Mouse (Mus musculus) thymus, postnatal 0 days (tissue): ENCODE data around the gene Sycp2l. TPM values are rescaled to one million over a fixed set of nuclear protein-coding genes. Genes with fewer than 3 reads are reported as not detected.

Source experiments
- DNase-seq: peaks from one replicate; pipeline ENCODE4 v3.0.0-alpha.2; 2015; ENCODE audit warnings: low spot score
- polyA plus RNA-seq: library from polyadenylated mRNA; unstranded; fragments of >200 nt; fragmentation: Nextera tagmentation; extraction: Ambion mirVana; gene quantifications from 2 replicates; pipeline ENCODE4 v1.2.1, GENCODE M21; 2015

The Sycp2l gene
- polyA plus RNA-seq = not detected in 2 replicates

GRCm38 (mm10) chr13:41113940-41114339, at the start of gene Sycp2l:
Gene Sycp2l (plus strand): TSS chr13:41114307.
- DNase-seq = no peak

- no peak for DNase-seq
These were observed 46.5 kb upstream of the Sycp2l start for GRCm38 (mm10) chr13:41067618-41068017.

- no peak for DNase-seq
These were observed 42.5 kb upstream of the Sycp2l start for GRCm38 (mm10) chr13:41071617-41072016.

- DNase-seq = no peak
These were observed 40.3 kb upstream of the Sycp2l start for GRCm38 (mm10) chr13:41073819-41074218.

GRCm38 (mm10) chr13:41077921-41078320, 36.2 kb upstream of the Sycp2l start:
- no peak for DNase-seq

- DNase-seq = no peak
These were observed 35.3 kb upstream of the Sycp2l start for GRCm38 (mm10) chr13:41078690-41079420.

- DNase-seq = peak; percentile 59
These were observed 34.7 kb upstream of the Sycp2l start, which contains the start of gene Mak for GRCm38 (mm10) chr13:41079421-41079780. Gene Mak (minus strand): TSS chr13:41079706.

GRCm38 (mm10) chr13:41079859-41080258, 34.2 kb upstream of the Sycp2l start:
- no peak for DNase-seq

GRCm38 (mm10) chr13:41080700-41081099, 33.4 kb upstream of the Sycp2l start:
- DNase-seq = no peak

GRCm38 (mm10) chr13:41084521-41084920, 29.6 kb upstream of the Sycp2l start:
- no peak for DNase-seq

GRCm38 (mm10) chr13:41085140-41085539, 29.0 kb upstream of the Sycp2l start:
- DNase-seq = peak; percentile 17

- no peak for DNase-seq
These were observed 25.4 kb upstream of the Sycp2l start for GRCm38 (mm10) chr13:41088746-41089145.

GRCm38 (mm10) chr13:41091271-41091670, 22.8 kb upstream of the Sycp2l start:
- DNase-seq = no peak

GRCm38 (mm10) chr13:41094160-41094559, 19.9 kb upstream of the Sycp2l start:
- DNase-seq = no peak

GRCm38 (mm10) chr13:41097324-41098058, 16.6 kb upstream of the Sycp2l start:
- peak; percentile 58 for DNase-seq

GRCm38 (mm10) chr13:41098325-41098724, 15.8 kb upstream of the Sycp2l start:
- no peak for DNase-seq

GRCm38 (mm10) chr13:41100031-41100430, 14.1 kb upstream of the Sycp2l start:
- no peak for DNase-seq

- no peak for DNase-seq
These were observed 10.1 kb upstream of the Sycp2l start for GRCm38 (mm10) chr13:41103841-41104525.

- DNase-seq = no peak
These were observed 8.6 kb upstream of the Sycp2l start for GRCm38 (mm10) chr13:41105541-41105940.

- DNase-seq = no peak
These were observed 3.2 kb upstream of the Sycp2l start, which contains the start of gene Gcm2 for GRCm38 (mm10) chr13:41110935-41111334. Gene Gcm2 (minus strand): TSS chr13:41111035.

- no peak for DNase-seq
These were observed 5.2 kb downstream of the Sycp2l start for GRCm38 (mm10) chr13:41119152-41119945.
